Mouse (Mus musculus) forebrain, embryonic 10.5 days (tissue): Measurements from ENCODE around the gene Ang. TPM values are rescaled to one million over a fixed set of nuclear protein-coding genes. Genes with fewer than 3 reads are reported as not detected.

Experiments used
- DNase-seq: peaks from one replicate; pipeline ENCODE4 v3.0.0-alpha.2; 2017; ENCODE audit warnings: low spot score; ENCODE audit errors: extremely low spot score
- H3K27ac ChIP-seq: fragments of 300-500 bp; sonication (generic); 2 replicates; pipeline ENCODE4 v1.5.1; 2016; ENCODE audit warnings: mild to moderate bottlenecking
- H3K27me3 ChIP-seq: fragments of 300-500 bp; sonication (generic); 2 replicates; pipeline ENCODE4 v1.6.1; 2016; ENCODE audit warnings: mild to moderate bottlenecking; ENCODE audit not compliant: poor library complexity, severe bottlenecking
- H3K36me3 ChIP-seq: fragments of 300-500 bp; sonication (generic); replicated peaks from 2 replicates; pipeline ENCODE4 v1.6.1; 2016; ENCODE audit warnings: mild to moderate bottlenecking, moderate library complexity
- H3K4me1 ChIP-seq: fragments of 300-500 bp; sonication (generic); 2 replicates; pipeline ENCODE4 v1.6.1; 2016
- H3K4me3 ChIP-seq: fragments of 300-500 bp; sonication (generic); 2 replicates; pipeline ENCODE4 v1.5.1; 2016; ENCODE audit warnings: mild to moderate bottlenecking, moderate library complexity
- H3K9me3 ChIP-seq: fragments of 300-500 bp; sonication (generic); 2 replicates; pipeline ENCODE4 v1.6.1; 2016; ENCODE audit warnings: mild to moderate bottlenecking, moderate library complexity
- WGBS: fragments of 180-500 bp; shearing (Covaris S2); methylation state at CpG from one replicate; pipeline ENCODE4 v1.1.7; 2016; 5-methylcytosine and 5-hydroxymethylcytosine counted together
- polyA plus RNA-seq: library from polyadenylated mRNA; unstranded; fragments of >200 nt; fragmentation: Nextera tagmentation; extraction: Ambion mirVana; gene quantifications from 2 replicates; pipeline ENCODE4 v1.2.1, GENCODE M21; 2016

Ang gene
- polyA plus RNA-seq, 1 experiment from 2014 or later = 1.7 TPM

GRCm38 (mm10) chr14:51113476-51113875, 22.5 kb downstream of the Ang start:
- peaks cover 11% of the 10 kb centered on the region; the same call in 1 of the 2 replicates for H3K4me1 ChIP-seq
- no peak overlapping the region; the same call in 1 of the 2 replicates for H3K4me3 ChIP-seq
- 28% methylated on average over 9 of the region's 9 CpGs for WGBS
- H3K9me3 ChIP-seq = no peaks in the 10 kb centered on the region
- DNase-seq = no peak
- H3K36me3 ChIP-seq = no peaks in the 10 kb centered on the region
- H3K27me3 ChIP-seq = no peaks in the 10 kb centered on the region
- H3K27ac ChIP-seq = no peak overlapping the region

- Histone ChIP-seq H3K27ac (no peak within 1 kb of the TSS), H3K4me1 (peaks cover 11% of the 10 kb centered on the region; the same call in 1 of the 2 replicates), H3K36me3 (no peaks in the 10 kb centered on the region), H3K9me3 (no peaks in the 10 kb centered on the region), H3K27me3 (no peaks in the 10 kb centered on the region), H3K4me3 (no peak within 1 kb of the TSS; the same call in 1 of the 2 replicates)
- no peak for DNase-seq
- WGBS = 37% methylated on average over 12 of the region's 12 CpGs
Measured at GRCm38 (mm10) chr14:51113916-51114560, 23.1 kb downstream of the Ang start, which contains the start of gene Eddm3b. Gene Eddm3b (plus strand): TSS chr14:51114426.

- Histone ChIP-seq H3K27ac (no peak overlapping the region), H3K4me3 (no peak overlapping the region), H3K36me3 (no peaks in the 10 kb centered on the region), H3K4me1 (peaks cover 9% of the 10 kb centered on the region), H3K9me3 (no peaks in the 10 kb centered on the region), H3K27me3 (no peaks in the 10 kb centered on the region)
- 84% methylated on average over 6 of the region's 6 CpGs for WGBS
- DNase-seq = no peak
Measured at GRCm38 (mm10) chr14:51125684-51126083, 34.7 kb downstream of the Ang start.

GRCm38 (mm10) chr14:51127648-51128258, 36.8 kb downstream of the Ang start:
- Histone ChIP-seq H3K27me3 (no peaks in the 10 kb centered on the region), H3K9me3 (no peaks in the 10 kb centered on the region), H3K36me3 (no peaks in the 10 kb centered on the region), H3K4me3 (no peak overlapping the region), H3K4me1 (peaks cover 4% of the 10 kb centered on the region), H3K27ac (peak overlapping the region; percentile 15; the same call in 1 of the 2 replicates)
- WGBS = 71% methylated on average over 2 of the region's 2 CpGs
- DNase-seq = no peak

- H3K4me3 ChIP-seq = no peak overlapping the region
- no peaks in the 10 kb centered on the region for H3K36me3 ChIP-seq
- no peaks in the 10 kb centered on the region for H3K4me1 ChIP-seq
- DNase-seq = no peak
- WGBS = 85% methylated on average over 9 of the region's 9 CpGs
- no peaks in the 10 kb centered on the region for H3K27me3 ChIP-seq
- H3K9me3 ChIP-seq = no peaks in the 10 kb centered on the region
- H3K27ac ChIP-seq = no peak overlapping the region
Measured at GRCm38 (mm10) chr14:51128775-51129623, 38.0 kb downstream of the Ang start.

- H3K27ac ChIP-seq = no peak overlapping the region
- H3K27me3 ChIP-seq = no peaks in the 10 kb centered on the region
- no peak for DNase-seq
- no peaks in the 10 kb centered on the region for H3K4me1 ChIP-seq
- no peaks in the 10 kb centered on the region for H3K9me3 ChIP-seq
- 69% methylated on average over 4 of the region's 4 CpGs for WGBS
- H3K36me3 ChIP-seq = no peaks in the 10 kb centered on the region
- no peak overlapping the region for H3K4me3 ChIP-seq
Measured at GRCm38 (mm10) chr14:51129624-51129975, 38.6 kb downstream of the Ang start.

GRCm38 (mm10) chr14:51130315-51130940, 39.5 kb downstream of the Ang start:
- 91% methylated on average over 9 of the region's 9 CpGs for WGBS

GRCm38 (mm10) chr14:51131086-51131815, 40.3 kb downstream of the Ang start:
- WGBS = 83% methylated on average over 7 of the region's 7 CpGs
- no peaks in the 10 kb centered on the region for H3K4me1 ChIP-seq
- DNase-seq = no peak

More at GRCm38 (mm10) chr14:51130315-51130940, 39.5 kb downstream of the Ang start:
- H3K9me3 ChIP-seq = no peaks in the 10 kb centered on the region
- H3K4me3 ChIP-seq = no peak overlapping the region
- H3K27ac ChIP-seq = no peak overlapping the region
- no peaks in the 10 kb centered on the region for H3K36me3 ChIP-seq
- no peaks in the 10 kb centered on the region for H3K27me3 ChIP-seq
- no peaks in the 10 kb centered on the region for H3K4me1 ChIP-seq
- no peak for DNase-seq

GRCm38 (mm10) chr14:51132372-51132771, 41.4 kb downstream of the Ang start:
- H3K27ac ChIP-seq = no peak overlapping the region
- H3K4me3 ChIP-seq = no peak overlapping the region
- DNase-seq = no peak
- WGBS = 93% methylated on average over 4 of the region's 4 CpGs
- H3K9me3 ChIP-seq = no peaks in the 10 kb centered on the region
- H3K27me3 ChIP-seq = no peaks in the 10 kb centered on the region
- no peaks in the 10 kb centered on the region for H3K4me1 ChIP-seq
- H3K36me3 ChIP-seq = no peaks in the 10 kb centered on the region

More at GRCm38 (mm10) chr14:51131086-51131815, 40.3 kb downstream of the Ang start:
- no peak overlapping the region for H3K4me3 ChIP-seq
- H3K27me3 ChIP-seq = no peaks in the 10 kb centered on the region
- no peaks in the 10 kb centered on the region for H3K36me3 ChIP-seq
- H3K9me3 ChIP-seq = no peaks in the 10 kb centered on the region
- H3K27ac ChIP-seq = no peak overlapping the region

- no peak overlapping the region for H3K27ac ChIP-seq
- 91% methylated on average over 2 of the region's 2 CpGs for WGBS
- H3K4me1 ChIP-seq = no peaks in the 10 kb centered on the region
- H3K27me3 ChIP-seq = no peaks in the 10 kb centered on the region
- no peaks in the 10 kb centered on the region for H3K9me3 ChIP-seq
- H3K36me3 ChIP-seq = no peaks in the 10 kb centered on the region
- no peak for DNase-seq
- no peak overlapping the region for H3K4me3 ChIP-seq
Measured at GRCm38 (mm10) chr14:51140342-51140741, 49.4 kb downstream of the Ang start.

GRCm38 (mm10) chr14:51142119-51142518, 51.2 kb downstream of the Ang start:
- peaks cover 8% of the 10 kb centered on the region for H3K4me1 ChIP-seq
- no peak overlapping the region for H3K27ac ChIP-seq
- 84% methylated on average over 4 of the region's 4 CpGs for WGBS
- H3K36me3 ChIP-seq = no peaks in the 10 kb centered on the region
- DNase-seq = no peak
- no peak overlapping the region for H3K4me3 ChIP-seq
- no peaks in the 10 kb centered on the region for H3K9me3 ChIP-seq
- no peaks in the 10 kb centered on the region for H3K27me3 ChIP-seq

- H3K27ac ChIP-seq = no peak overlapping the region
Measured at GRCm38 (mm10) chr14:51142568-51142967, 51.6 kb downstream of the Ang start.

More at GRCm38 (mm10) chr14:51142568-51142967, 51.6 kb downstream of the Ang start:
- Histone ChIP-seq H3K27me3 (no peaks in the 10 kb centered on the region), H3K9me3 (no peaks in the 10 kb centered on the region), H3K36me3 (no peaks in the 10 kb centered on the region), H3K4me1 (peaks cover 9% of the 10 kb centered on the region), H3K4me3 (no peak overlapping the region)
- DNase-seq = no peak
- 84% methylated on average over 3 of the region's 3 CpGs for WGBS
